Mouse (Mus musculus) intestine, embryonic 14.5 days (tissue): ENCODE measurements at regions not wholly inside any gene's neighbourhood (a gene's known extent, or its start where the extent isn't known, plus 50 kb on each side); places are given as distances from the start of the nearest gene placed in this dataset.
A peak's percentile ranks its signal among the peaks of the same experiment; 100 is the strongest.

Experiments used
- ATAC-seq: fragments of 200-750 bp; cut with Nextera tagmentation; replicated peaks from 2 replicates; pipeline ENCODE4 v1.8.0; 2017; ENCODE audit warnings: low read depth, moderate number of reproducible peaks, moderate TSS enrichment, moderate library complexity; ENCODE audit not compliant: low FRiP score, low TSS enrichment
- DNase-seq: peaks from one replicate; pipeline ENCODE4 v3.0.0-alpha.2; 2018; ENCODE audit warnings: low spot score
- H3K27ac ChIP-seq: fragments of 300-500 bp; sonication (generic); 2 replicates; pipeline ENCODE4 v1.5.1; 2014; ENCODE audit warnings: low read depth, mild to moderate bottlenecking, control low read depth
- H3K27me3 ChIP-seq: fragments of 300-500 bp; sonication (generic); replicated peaks from 2 replicates; pipeline ENCODE4 v1.6.1; 2014; ENCODE audit warnings: low read length, control low read depth; ENCODE audit not compliant: control insufficient read depth, insufficient read depth
- H3K36me3 ChIP-seq: fragments of 300-500 bp; sonication (generic); 2 replicates; pipeline ENCODE4 v1.6.1; 2014; ENCODE audit warnings: low read length, control low read depth; ENCODE audit not compliant: control insufficient read depth, insufficient read depth
- H3K4me1 ChIP-seq: fragments of 300-500 bp; sonication (generic); replicated peaks from 2 replicates; pipeline ENCODE4 v1.6.1; 2014; ENCODE audit warnings: low read length, control low read depth, mixed read lengths; ENCODE audit not compliant: control insufficient read depth, insufficient read depth
- H3K4me2 ChIP-seq: fragments of 300-500 bp; sonication (generic); 2 replicates; pipeline ENCODE4 v1.6.1; 2014; ENCODE audit warnings: low read length
- H3K4me3 ChIP-seq: fragments of 300-500 bp; sonication (generic); 2 replicates; pipeline ENCODE4 v1.5.1; 2014; ENCODE audit warnings: low read depth, low read length, control low read depth, mixed read lengths
- H3K9ac ChIP-seq: fragments of 300-500 bp; sonication (generic); 2 replicates; pipeline ENCODE4 v1.6.1; 2014; ENCODE audit warnings: mild to moderate bottlenecking, low read length
- H3K9me3 ChIP-seq: fragments of 300-500 bp; sonication (generic); 2 replicates; pipeline ENCODE4 v1.6.1; 2016; ENCODE audit warnings: low read length, control low read depth; ENCODE audit not compliant: control insufficient read depth
- WGBS: fragments of 180-500 bp; shearing (Covaris S2); extraction: QIAGEN DNeasy Blood & Tissue Kit; methylation state at CpG from one replicate; pipeline ENCODE4 v1.1.7; 2014; 5-methylcytosine and 5-hydroxymethylcytosine counted together

- H3K27ac ChIP-seq = no peak overlapping the region
- H3K4me3 ChIP-seq = no peak overlapping the region
- 86% methylated on average over 5 of the region's 5 CpGs for WGBS
- no peaks in the 10 kb centered on the region for H3K27me3 ChIP-seq
- H3K9me3 ChIP-seq = no peaks in the 10 kb centered on the region
- H3K4me2 ChIP-seq = no peak overlapping the region
- H3K9ac ChIP-seq = no peak overlapping the region
- ATAC-seq (no peak), DNase-seq (peak; percentile 39)
- no peaks in the 10 kb centered on the region for H3K36me3 ChIP-seq
- no peaks in the 10 kb centered on the region for H3K4me1 ChIP-seq
These were observed 156.4 kb upstream of the Tox3 start for GRCm38 (mm10) chr8:90504521-90504920.

GRCm38 (mm10) chr8:90503306-90503705 lies 155.2 kb upstream of the Tox3 start:
- no peaks in the 10 kb centered on the region for H3K36me3 ChIP-seq
- DNase-seq = peak; percentile 33

GRCm38 (mm10) chr8:90502879-90503278 lies 154.7 kb upstream of the Tox3 start:
- no peaks in the 10 kb centered on the region for H3K36me3 ChIP-seq
- H3K9ac ChIP-seq = no peak overlapping the region
- no peak overlapping the region for H3K4me2 ChIP-seq
- H3K9me3 ChIP-seq = no peaks in the 10 kb centered on the region
- 46% methylated on average over 2 of the region's 2 CpGs for WGBS
- no peaks in the 10 kb centered on the region for H3K27me3 ChIP-seq
- peak; percentile 27 for DNase-seq
- no peak overlapping the region for H3K27ac ChIP-seq
- H3K4me1 ChIP-seq = no peaks in the 10 kb centered on the region
- ATAC-seq = no peak
- H3K4me3 ChIP-seq = no peak overlapping the region

More at GRCm38 (mm10) chr8:90503306-90503705, 155.2 kb upstream of the Tox3 start:
- Histone ChIP-seq H3K9ac (no peak overlapping the region), H3K9me3 (no peaks in the 10 kb centered on the region), H3K4me2 (no peak overlapping the region), H3K4me3 (no peak overlapping the region), H3K27me3 (no peaks in the 10 kb centered on the region), H3K4me1 (no peaks in the 10 kb centered on the region), H3K27ac (no peak overlapping the region)
- WGBS = 38% methylated on average over 2 of the region's 2 CpGs
- ATAC-seq = no peak

GRCm38 (mm10) chr8:90499315-90499714 lies 151.2 kb upstream of the Tox3 start:
- no peak for DNase-seq
- no peak overlapping the region for H3K4me3 ChIP-seq
- no peaks in the 10 kb centered on the region for H3K36me3 ChIP-seq
- H3K27me3 ChIP-seq = no peaks in the 10 kb centered on the region
- ATAC-seq = no peak
- H3K9ac ChIP-seq = no peak overlapping the region
- 43% methylated on average over 1 of the region's 1 CpGs for WGBS
- H3K4me1 ChIP-seq = peaks cover 5% of the 10 kb centered on the region
- no peak overlapping the region for H3K4me2 ChIP-seq
- no peak overlapping the region for H3K27ac ChIP-seq
- no peaks in the 10 kb centered on the region for H3K9me3 ChIP-seq

- 0 out of 2 replicates have a peak, but pooled peaks have one; percentile 12 for ATAC-seq
- Histone ChIP-seq H3K9me3 (no peaks in the 10 kb centered on the region), H3K9ac (no peak overlapping the region; the same call in 1 of the 2 replicates), H3K4me2 (peak overlapping the region; percentile 47), H3K27me3 (no peaks in the 10 kb centered on the region), H3K36me3 (no peaks in the 10 kb centered on the region), H3K4me1 (peaks cover 5% of the 10 kb centered on the region), H3K27ac (no peak overlapping the region), H3K4me3 (peak overlapping the region; percentile 6)
- DNase-seq = peak; percentile 73
- 6% methylated on average over 13 of the region's 13 CpGs for WGBS
These were observed 148.6 kb upstream of the Tox3 start for GRCm38 (mm10) chr8:90496658-90497163.

- ATAC-seq = no peak
- DNase-seq = peak; percentile 42
- 41% methylated on average over 5 of the region's 5 CpGs for WGBS
These were observed 147.8 kb upstream of the Tox3 start for GRCm38 (mm10) chr8:90495943-90496371.

GRCm38 (mm10) chr8:90492521-90493225 lies 144.5 kb upstream of the Tox3 start:
- H3K4me2 ChIP-seq = no peak overlapping the region
- peaks cover 5% of the 10 kb centered on the region for H3K4me1 ChIP-seq
- no peaks in the 10 kb centered on the region for H3K9me3 ChIP-seq
- H3K27ac ChIP-seq = no peak overlapping the region
- no peaks in the 10 kb centered on the region for H3K36me3 ChIP-seq
- peak; percentile 51 for DNase-seq
- no peak for ATAC-seq
- no peak overlapping the region for H3K4me3 ChIP-seq
- no peaks in the 10 kb centered on the region for H3K27me3 ChIP-seq
- H3K9ac ChIP-seq = no peak overlapping the region
- 54% methylated on average over 14 of the region's 14 CpGs for WGBS

More at GRCm38 (mm10) chr8:90495943-90496371, 147.8 kb upstream of the Tox3 start:
- peaks cover 5% of the 10 kb centered on the region for H3K4me1 ChIP-seq
- H3K9ac ChIP-seq = no peak overlapping the region
- no peaks in the 10 kb centered on the region for H3K27me3 ChIP-seq
- H3K9me3 ChIP-seq = no peaks in the 10 kb centered on the region
- no peak overlapping the region for H3K4me2 ChIP-seq
- no peak overlapping the region for H3K27ac ChIP-seq
- no peaks in the 10 kb centered on the region for H3K36me3 ChIP-seq
- no peak overlapping the region for H3K4me3 ChIP-seq

GRCm38 (mm10) chr8:90491691-90492090 lies 143.5 kb upstream of the Tox3 start:
- Histone ChIP-seq H3K27me3 (no peaks in the 10 kb centered on the region), H3K9ac (no peak overlapping the region), H3K4me1 (peaks cover 5% of the 10 kb centered on the region), H3K36me3 (no peaks in the 10 kb centered on the region), H3K4me2 (no peak overlapping the region), H3K9me3 (no peaks in the 10 kb centered on the region), H3K4me3 (no peak overlapping the region), H3K27ac (no peak overlapping the region)
- ATAC-seq (no peak), DNase-seq (peak; percentile 20)
- WGBS = 67% methylated on average over 7 of the region's 7 CpGs
